Mouse (Mus musculus) kidney, postnatal 14 days (tissue): ENCODE data around the gene Slc5a2.

Experiments
- DNase-seq: peaks from one replicate; pipeline ENCODE4 v3.0.0; 2022; ENCODE audit warnings: mixed read lengths

Gene Slc5a2

GRCm38 (mm10) chr7:128252609-128253008 lies 12.8 kb upstream of the Slc5a2 start:
- DNase-seq, result no peak

- no peak for DNase-seq
These were observed 10.5 kb upstream of the Slc5a2 start for GRCm38 (mm10) chr7:128254978-128255377.

GRCm38 (mm10) chr7:128255757-128256156 lies 9.7 kb upstream of the Slc5a2 start:
- DNase-seq, result no peak

- DNase-seq, result peak; percentile 42
These were observed 8.6 kb upstream of the Slc5a2 start for GRCm38 (mm10) chr7:128256783-128257334.

- DNase-seq, result peak; percentile 41
These were observed 599 bp downstream of the Slc5a2 start for GRCm38 (mm10) chr7:128266056-128266455.

GRCm38 (mm10) chr7:128267391-128267790 lies 1.9 kb downstream of the Slc5a2 start:
- DNase-seq, result peak; percentile 46

GRCm38 (mm10) chr7:128267813-128268212 lies 2.4 kb downstream of the Slc5a2 start:
- DNase-seq, result no peak

GRCm38 (mm10) chr7:128270431-128270850 lies 5.0 kb downstream of the Slc5a2 start:
- no peak for DNase-seq

GRCm38 (mm10) chr7:128271496-128271895 lies 6.0 kb downstream of the Slc5a2 start:
- no peak for DNase-seq

GRCm38 (mm10) chr7:128276051-128276450 lies 10.6 kb downstream of the Slc5a2 start:
- no peak for DNase-seq

- no peak for DNase-seq
These were observed 14.3 kb downstream of the Slc5a2 start for GRCm38 (mm10) chr7:128279750-128280149.

- no peak for DNase-seq
These were observed 16.3 kb downstream of the Slc5a2 start for GRCm38 (mm10) chr7:128281765-128282164.

- DNase-seq, result no peak
These were observed 17.2 kb downstream of the Slc5a2 start for GRCm38 (mm10) chr7:128282532-128283244.

GRCm38 (mm10) chr7:128284047-128284446 lies 18.6 kb downstream of the Slc5a2 start:
- DNase-seq, result no peak

- no peak for DNase-seq
These were observed 19.6 kb downstream of the Slc5a2 start for GRCm38 (mm10) chr7:128285060-128285459.

- DNase-seq, result no peak
These were observed 23.6 kb downstream of the Slc5a2 start for GRCm38 (mm10) chr7:128288923-128289544.

- DNase-seq, result no peak
These were observed 29.3 kb downstream of the Slc5a2 start for GRCm38 (mm10) chr7:128294785-128295184.

GRCm38 (mm10) chr7:128296514-128296913 lies 31.1 kb downstream of the Slc5a2 start:
- DNase-seq, result no peak

- no peak for DNase-seq
These were observed 31.8 kb downstream of the Slc5a2 start for GRCm38 (mm10) chr7:128297291-128297616.

- peak; percentile 86 for DNase-seq
These were observed 32.4 kb downstream of the Slc5a2 start, which contains the start of gene BC017158 for GRCm38 (mm10) chr7:128297617-128298480. Gene BC017158 (minus strand): TSS chr7:128298170.

GRCm38 (mm10) chr7:128298481-128299342 lies 33.3 kb downstream of the Slc5a2 start:
- DNase-seq, result no peak

- no peak for DNase-seq
These were observed 35.5 kb downstream of the Slc5a2 start for GRCm38 (mm10) chr7:128300952-128301351.
